In the genomic region with DNA sequence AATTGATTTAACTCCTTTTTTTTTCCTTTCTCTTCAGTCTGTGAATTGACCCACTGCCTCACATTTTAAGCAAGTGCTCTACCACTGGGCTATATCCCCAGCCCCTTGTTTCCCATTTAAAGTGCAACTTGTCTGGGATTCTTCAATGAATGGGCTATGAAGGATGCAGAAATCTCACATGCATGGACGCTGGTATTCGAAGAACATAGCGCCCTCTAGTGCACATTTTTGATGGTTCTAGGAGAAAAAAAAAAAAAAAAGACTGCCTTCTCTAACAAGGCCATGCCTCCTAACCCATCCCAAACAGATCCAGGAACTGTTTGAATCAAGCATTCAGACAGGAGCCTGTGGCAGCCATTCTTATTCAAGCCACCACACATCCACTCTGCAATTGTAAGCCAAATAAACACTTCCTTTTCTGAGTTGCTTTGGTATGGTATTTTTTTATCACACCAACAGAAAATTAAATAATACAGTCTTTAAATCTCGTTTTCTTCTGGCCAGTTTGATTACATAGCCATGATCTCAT, we compare ENCODE assay signal across 10 mouse cellular contexts. TPM values are rescaled to one million over a fixed set of nuclear protein-coding genes. Genes with fewer than 3 reads are reported as not detected.
A peak's percentile ranks its signal among the peaks of the same experiment; 100 is the strongest.
DNase-seq lines count a peak whose midpoint lies in the region; ATAC-seq and TF ChIP-seq lines count a peak whose summit lies in the region.
"Had no signal": no experiment of that assay in that cellular context is flagged by ENCODE, and none has a peak within 500 bp of the region (broad histone marks: within the 10 kb centered on the region; RNA-seq: fewer than 3 reads in every experiment).

No protein-coding gene starts in this region.

- H3K9me3 ChIP-seq in intestine, postnatal 0 days (ENCODE audit: control insufficient read depth), result no peaks in the 10 kb centered on the region
- H3K9me3 ChIP-seq in intestine, embryonic 15.5 days, result no peaks in the 10 kb centered on the region
- H3K9me3 ChIP-seq: embryonic facial prominence, embryonic 13.5 days; liver, embryonic 15.5 days had no signal

- H3K4me3 ChIP-seq in intestine, postnatal 0 days (ENCODE audit: low read depth, low read length), result no peak overlapping the region
- no peak overlapping the region for H3K4me3 ChIP-seq in intestine, embryonic 15.5 days (replicated peaks)
- H3K4me3 ChIP-seq: embryonic facial prominence, embryonic 13.5 days; liver, embryonic 15.5 days had no signal

- no peak overlapping the region for H3K27ac ChIP-seq in intestine, postnatal 0 days (ENCODE audit: low read depth, low read length)
- H3K27ac ChIP-seq in intestine, embryonic 15.5 days, result no peak overlapping the region
- H3K27ac ChIP-seq: embryonic facial prominence, embryonic 13.5 days; liver, embryonic 15.5 days had no signal

- TF ChIP-seq CTCF in intestine, postnatal 0 days (IDR thresholded peaks at IDR 0.05; ENCODE audit: low read depth), result peak; percentile 79

- H3K27me3 ChIP-seq in intestine, postnatal 0 days (replicated peaks; ENCODE audit: control insufficient read depth, insufficient read depth, low read length), result no peaks in the 10 kb centered on the region
- no peaks in the 10 kb centered on the region for H3K27me3 ChIP-seq in intestine, embryonic 15.5 days (replicated peaks)
- H3K27me3 ChIP-seq: embryonic facial prominence, embryonic 13.5 days; liver, embryonic 15.5 days had no signal

- no peak for ATAC-seq in intestine, postnatal 0 days
- no peak; the same call in 1 of the 2 replicates for ATAC-seq in intestine, embryonic 15.5 days
- peak; percentile 29; the same call in 1 of the 2 replicates for ATAC-seq in megakaryocyte-erythroid progenitor cell, adult 5-6 weeks (replicated peaks; ENCODE audit: low FRiP score, low TSS enrichment, poor library complexity, severe bottlenecking)

- DNase-seq in A20 (ENCODE audit: low read depth, low spot score) (peak; percentile 65), MN1 (ENCODE audit: low spot score) (peak; percentile 83)
- DNase-seq in forelimb bud, embryonic 11.5 days (ENCODE audit: low read depth, low spot score), result peak; percentile 82
- no peak for DNase-seq in frontal cortex, postnatal 14 days (ENCODE audit: low spot score in 2 of 2)
- DNase-seq in spleen, postnatal 36 days (ENCODE audit: low spot score in 2 of 2), result no peak

- H3K9ac ChIP-seq in intestine, postnatal 0 days (ENCODE audit: low read depth, low read length), result no peak overlapping the region
- H3K9ac ChIP-seq in intestine, embryonic 15.5 days, result no peak overlapping the region
- H3K9ac ChIP-seq: embryonic facial prominence, embryonic 13.5 days; liver, embryonic 15.5 days had no signal

- H3K4me2 ChIP-seq in intestine, postnatal 0 days (replicated peaks; ENCODE audit: low read depth), result no peak overlapping the region
- H3K4me2 ChIP-seq in intestine, embryonic 15.5 days (replicated peaks), result no peak overlapping the region
- H3K4me2 ChIP-seq: embryonic facial prominence, embryonic 13.5 days; liver, embryonic 15.5 days had no signal

- H3K36me3 ChIP-seq in intestine, postnatal 0 days (ENCODE audit: control insufficient read depth, insufficient read depth), result no peaks in the 10 kb centered on the region
- H3K36me3 ChIP-seq in intestine, embryonic 15.5 days, result no peaks in the 10 kb centered on the region
- H3K36me3 ChIP-seq: embryonic facial prominence, embryonic 13.5 days; liver, embryonic 15.5 days had no signal

- WGBS in intestine, postnatal 0 days, result 22% methylated on average over 4 of the region's 4 CpGs
- WGBS in intestine, embryonic 15.5 days, result 19% methylated on average over 4 of the region's 4 CpGs

- no peaks in the 10 kb centered on the region for H3K4me1 ChIP-seq in intestine, postnatal 0 days (replicated peaks; ENCODE audit: control insufficient read depth, insufficient read depth, low read length)
- no peaks in the 10 kb centered on the region for H3K4me1 ChIP-seq in intestine, embryonic 15.5 days (replicated peaks)
- H3K4me1 ChIP-seq: embryonic facial prominence, embryonic 13.5 days; liver, embryonic 15.5 days had no signal

RNA-seq across cellular contexts. Expression of a gene that starts 4.2 kb away (rescaled TPM):
- 1.1 and 1.2 TPM in 2 replicates for polyA plus RNA-seq in intestine, postnatal 0 days (2015; fragmentation: Nextera tagmentation; extraction: Ambion mirVana)
- 1.7 and 2.3 TPM in 2 replicates for polyA plus RNA-seq in intestine, embryonic 15.5 days (2015; fragmentation: Nextera tagmentation; extraction: Ambion mirVana)
- total RNA-seq in megakaryocyte-erythroid progenitor cell, adult 5-6 weeks (2014; fragmentation: Nextera tagmentation), result 7.1 and 7.8 TPM in 2 replicates
- total RNA-seq in megakaryocyte-erythroid progenitor cell, adult 5-6 weeks (2017), result 1.4 and 8.0 TPM in 2 replicates

RNA-seq across cellular contexts. Expression of a gene that starts 16.3 kb away (rescaled TPM):
- polyA plus RNA-seq in intestine, postnatal 0 days (2015; fragmentation: Nextera tagmentation; extraction: Ambion mirVana), result 0.55 and 0.63 TPM in 2 replicates
- polyA plus RNA-seq in intestine, embryonic 15.5 days (2015; fragmentation: Nextera tagmentation; extraction: Ambion mirVana), result 0.89 and 1.2 TPM in 2 replicates
- 1.9 and 4.2 TPM in 2 replicates for total RNA-seq in megakaryocyte-erythroid progenitor cell, adult 5-6 weeks (2014; fragmentation: Nextera tagmentation)
- 1.4 and 3.0 TPM in 2 replicates for total RNA-seq in megakaryocyte-erythroid progenitor cell, adult 5-6 weeks (2017)

RNA-seq across cellular contexts. Expression of a gene that starts 33.1 kb away (rescaled TPM):
- polyA plus RNA-seq in intestine, postnatal 0 days (2015; fragmentation: Nextera tagmentation; extraction: Ambion mirVana), result 9.9 and 10.2 TPM in 2 replicates
- 16.9 and 18.0 TPM in 2 replicates for polyA plus RNA-seq in intestine, embryonic 15.5 days (2015; fragmentation: Nextera tagmentation; extraction: Ambion mirVana)
- total RNA-seq in megakaryocyte-erythroid progenitor cell, adult 5-6 weeks (2014; fragmentation: Nextera tagmentation), result 15.2 and 18.7 TPM in 2 replicates
- total RNA-seq in megakaryocyte-erythroid progenitor cell, adult 5-6 weeks (2017), result 34.5 and 49.2 TPM in 2 replicates

RNA-seq across cellular contexts. Expression of a gene that starts 41.0 kb away (rescaled TPM):
- 2.2 TPM in 2 replicates for polyA plus RNA-seq in intestine, postnatal 0 days (2015; fragmentation: Nextera tagmentation; extraction: Ambion mirVana)
- 5.1 and 5.8 TPM in 2 replicates for polyA plus RNA-seq in intestine, embryonic 15.5 days (2015; fragmentation: Nextera tagmentation; extraction: Ambion mirVana)
- 1.7 and 1.9 TPM in 2 replicates for total RNA-seq in megakaryocyte-erythroid progenitor cell, adult 5-6 weeks (2014; fragmentation: Nextera tagmentation)
- 2.0 and 3.0 TPM in 2 replicates for total RNA-seq in megakaryocyte-erythroid progenitor cell, adult 5-6 weeks (2017)

RNA-seq across cellular contexts. Expression of a gene that starts 41.5 kb away (rescaled TPM):
- 9.6 and 11.3 TPM in 2 replicates for polyA plus RNA-seq in intestine, postnatal 0 days (2015; fragmentation: Nextera tagmentation; extraction: Ambion mirVana)
- 20.7 and 22.8 TPM in 2 replicates for polyA plus RNA-seq in intestine, embryonic 15.5 days (2015; fragmentation: Nextera tagmentation; extraction: Ambion mirVana)
- total RNA-seq in megakaryocyte-erythroid progenitor cell, adult 5-6 weeks (2014; fragmentation: Nextera tagmentation), result 12.5 and 18.0 TPM in 2 replicates
- 3.0 and 61.5 TPM in 2 replicates for total RNA-seq in megakaryocyte-erythroid progenitor cell, adult 5-6 weeks (2017)

Comparison
In these comparisons a context has a peak if more than half of its experiments do, and no peak if none do; other contexts are left out.
1. DNase-seq: peak in A20 (single experiment), MN1 (single experiment) and forelimb bud, embryonic 11.5 days (single experiment); none in frontal cortex, postnatal 14 days (0 of 2) and spleen, postnatal 36 days (0 of 2).